Mouse (Mus musculus): Measurements from ENCODE around the gene Cbr2. TPM values are rescaled to one million over a fixed set of nuclear protein-coding genes. Genes with fewer than 3 reads are reported as not detected.

Cbr2 gene
- polyA plus RNA-seq, 1 experiment from 2014 or later, result 0.92 TPM

GRCm38 (mm10) chr11:120686650-120687272 lies 45.2 kb downstream of the Cbr2 start:
- Histone ChIP-seq H3K4me1 (replicated peaks; ENCODE audit: control insufficient read depth, insufficient read depth, low read length) (no peaks in the 10 kb centered on the region), H3K27me3 (replicated peaks; ENCODE audit: control insufficient read depth, insufficient read depth, low read length) (no peaks in the 10 kb centered on the region), H3K9ac (replicated peaks; ENCODE audit: low read depth, low read length) (no peak overlapping the region), H3K4me3 (replicated peaks; ENCODE audit: low read length) (no peak overlapping the region), H3K9me3 (ENCODE audit: control insufficient read depth, low read length) (no peaks in the 10 kb centered on the region), H3K27ac (ENCODE audit: low read length) (no peak overlapping the region), H3K36me3 (ENCODE audit: control insufficient read depth, insufficient read depth) (peaks cover 16% of the 10 kb centered on the region; the same call in 1 of the 2 replicates), H3K4me2 (ENCODE audit: low read length) (no peak overlapping the region)
- no peak for ATAC-seq
- WGBS, result 74% methylated on average over 20 of the region's 20 CpGs

- no peak overlapping the region for H3K4me3 ChIP-seq (replicated peaks; ENCODE audit: low read length)
- no peaks in the 10 kb centered on the region for H3K4me1 ChIP-seq (replicated peaks; ENCODE audit: control insufficient read depth, insufficient read depth, low read length)
- no peak overlapping the region for H3K27ac ChIP-seq (ENCODE audit: low read length)
- no peaks in the 10 kb centered on the region for H3K9me3 ChIP-seq (ENCODE audit: control insufficient read depth, low read length)
- ATAC-seq, result no peak
- no peak overlapping the region for H3K9ac ChIP-seq (replicated peaks; ENCODE audit: low read depth, low read length)
- peaks cover 19% of the 10 kb centered on the region; the same call in 1 of the 2 replicates for H3K36me3 ChIP-seq (ENCODE audit: control insufficient read depth, insufficient read depth)
- no peak overlapping the region for H3K4me2 ChIP-seq (ENCODE audit: low read length)
- WGBS, result 85% methylated on average over 2 of the region's 2 CpGs
- no peaks in the 10 kb centered on the region for H3K27me3 ChIP-seq (replicated peaks; ENCODE audit: control insufficient read depth, insufficient read depth, low read length)
Measured at GRCm38 (mm10) chr11:120684660-120685059, 47.3 kb downstream of the Cbr2 start.

GRCm38 (mm10) chr11:120684086-120684485 lies 47.8 kb downstream of the Cbr2 start:
- Histone ChIP-seq H3K27me3 (replicated peaks; ENCODE audit: control insufficient read depth, insufficient read depth, low read length) (no peaks in the 10 kb centered on the region), H3K9me3 (ENCODE audit: control insufficient read depth, low read length) (no peaks in the 10 kb centered on the region), H3K27ac (ENCODE audit: low read length) (no peak overlapping the region), H3K4me3 (replicated peaks; ENCODE audit: low read length) (no peak overlapping the region), H3K36me3 (ENCODE audit: control insufficient read depth, insufficient read depth) (peaks cover 16% of the 10 kb centered on the region; the same call in 1 of the 2 replicates), H3K4me2 (ENCODE audit: low read length) (no peak overlapping the region), H3K4me1 (replicated peaks; ENCODE audit: control insufficient read depth, insufficient read depth, low read length) (no peaks in the 10 kb centered on the region), H3K9ac (replicated peaks; ENCODE audit: low read depth, low read length) (no peak overlapping the region; the same call in 1 of the 2 replicates)
- ATAC-seq, result no peak
- WGBS, result 91% methylated on average over 2 of the region's 2 CpGs

- no peak for ATAC-seq
- Histone ChIP-seq H3K9ac (replicated peaks; ENCODE audit: low read depth, low read length) (no peak overlapping the region; the same call in 1 of the 2 replicates), H3K27ac (ENCODE audit: low read length) (no peak overlapping the region), H3K4me3 (replicated peaks; ENCODE audit: low read length) (no peak overlapping the region), H3K4me2 (ENCODE audit: low read length) (no peak overlapping the region), H3K9me3 (ENCODE audit: control insufficient read depth, low read length) (no peaks in the 10 kb centered on the region), H3K27me3 (replicated peaks; ENCODE audit: control insufficient read depth, insufficient read depth, low read length) (no peaks in the 10 kb centered on the region), H3K36me3 (ENCODE audit: control insufficient read depth, insufficient read depth) (peaks cover 13% of the 10 kb centered on the region; the same call in 1 of the 2 replicates), H3K4me1 (replicated peaks; ENCODE audit: control insufficient read depth, insufficient read depth, low read length) (no peaks in the 10 kb centered on the region)
- WGBS, result 90% methylated on average over 3 of the region's 3 CpGs
Measured at GRCm38 (mm10) chr11:120683536-120683935, 48.4 kb downstream of the Cbr2 start.

GRCm38 (mm10) chr11:120682683-120683082 lies 49.2 kb downstream of the Cbr2 start:
- peaks cover 14% of the 10 kb centered on the region; the same call in 1 of the 2 replicates for H3K36me3 ChIP-seq (ENCODE audit: control insufficient read depth, insufficient read depth)
- WGBS, result 96% methylated on average over 5 of the region's 5 CpGs
- no peak for ATAC-seq

GRCm38 (mm10) chr11:120679909-120680308 lies 52.0 kb downstream of the Cbr2 start:
- H3K4me1 ChIP-seq (replicated peaks; ENCODE audit: control insufficient read depth, insufficient read depth, low read length), result no peaks in the 10 kb centered on the region; the same call in 1 of the 2 replicates
- no peak overlapping the region for H3K4me2 ChIP-seq (ENCODE audit: low read length)
- no peak overlapping the region for H3K27ac ChIP-seq (ENCODE audit: low read length)
- peaks cover 16% of the 10 kb centered on the region; the same call in 1 of the 2 replicates for H3K36me3 ChIP-seq (ENCODE audit: control insufficient read depth, insufficient read depth)
- no peak overlapping the region for H3K9ac ChIP-seq (replicated peaks; ENCODE audit: low read depth, low read length)
- H3K9me3 ChIP-seq (ENCODE audit: control insufficient read depth, low read length), result no peaks in the 10 kb centered on the region
- ATAC-seq, result no peak
- 83% methylated on average over 3 of the region's 3 CpGs for WGBS
- no peaks in the 10 kb centered on the region for H3K27me3 ChIP-seq (replicated peaks; ENCODE audit: control insufficient read depth, insufficient read depth, low read length)
- no peak overlapping the region for H3K4me3 ChIP-seq (replicated peaks; ENCODE audit: low read length)

More at GRCm38 (mm10) chr11:120682683-120683082, 49.2 kb downstream of the Cbr2 start:
- no peaks in the 10 kb centered on the region for H3K9me3 ChIP-seq (ENCODE audit: control insufficient read depth, low read length)
- H3K4me2 ChIP-seq (ENCODE audit: low read length), result no peak overlapping the region
- no peaks in the 10 kb centered on the region for H3K4me1 ChIP-seq (replicated peaks; ENCODE audit: control insufficient read depth, insufficient read depth, low read length)
- no peak overlapping the region for H3K27ac ChIP-seq (ENCODE audit: low read length)
- H3K4me3 ChIP-seq (replicated peaks; ENCODE audit: low read length), result no peak overlapping the region
- no peak overlapping the region for H3K9ac ChIP-seq (replicated peaks; ENCODE audit: low read depth, low read length)
- no peaks in the 10 kb centered on the region for H3K27me3 ChIP-seq (replicated peaks; ENCODE audit: control insufficient read depth, insufficient read depth, low read length)

Other genes starting within 250 kb of the Cbr2 start
- gene Mrpl12, start 247.5 kb downstream of the Cbr2 start, polyA plus RNA-seq (2015; fragmentation: Nextera tagmentation; extraction: Ambion mirVana), result 107 and 119 TPM in 2 replicates
- 26.5 and 29.5 TPM in 2 replicates for gene Slc25a10, start 240.3 kb downstream of the Cbr2 start, polyA plus RNA-seq (2015; fragmentation: Nextera tagmentation; extraction: Ambion mirVana)
- gene Gcgr, start 201.4 kb downstream of the Cbr2 start, polyA plus RNA-seq (2015; fragmentation: Nextera tagmentation; extraction: Ambion mirVana), result 0.43 TPM in 1 of 2 replicates, not detected in the other
- gene Mcrip1, start 182.4 kb downstream of the Cbr2 start, polyA plus RNA-seq (2015; fragmentation: Nextera tagmentation; extraction: Ambion mirVana), result 222 and 241 TPM in 2 replicates
- gene Ppp1r27, start 181.0 kb downstream of the Cbr2 start, polyA plus RNA-seq (2015; fragmentation: Nextera tagmentation; extraction: Ambion mirVana), result not detected in 2 replicates
- 238 and 265 TPM in 2 replicates for gene P4hb, start 158.9 kb downstream of the Cbr2 start, polyA plus RNA-seq (2015; fragmentation: Nextera tagmentation; extraction: Ambion mirVana)
- gene Arhgdia, start 150.5 kb downstream of the Cbr2 start, polyA plus RNA-seq (2015; fragmentation: Nextera tagmentation; extraction: Ambion mirVana), result 477 and 485 TPM in 2 replicates
- gene Alyref, start 133.7 kb downstream of the Cbr2 start, polyA plus RNA-seq (2015; fragmentation: Nextera tagmentation; extraction: Ambion mirVana), result 287 and 320 TPM in 2 replicates
- 178 and 192 TPM in 2 replicates for gene Anapc11, start 133.7 kb downstream of the Cbr2 start, polyA plus RNA-seq (2015; fragmentation: Nextera tagmentation; extraction: Ambion mirVana)
- not detected in 2 replicates for gene Npb, start 123.6 kb downstream of the Cbr2 start, polyA plus RNA-seq (2015; fragmentation: Nextera tagmentation; extraction: Ambion mirVana)
- gene Pcyt2, start 114.2 kb downstream of the Cbr2 start, polyA plus RNA-seq (2015; fragmentation: Nextera tagmentation; extraction: Ambion mirVana), result 175 and 234 TPM in 2 replicates
- gene Sirt7, start 106.9 kb downstream of the Cbr2 start, polyA plus RNA-seq (2015; fragmentation: Nextera tagmentation; extraction: Ambion mirVana), result 50.2 and 50.6 TPM in 2 replicates
- gene Mafg, start 98.5 kb downstream of the Cbr2 start, polyA plus RNA-seq (2015; fragmentation: Nextera tagmentation; extraction: Ambion mirVana), result 39.9 and 40.1 TPM in 2 replicates
- gene Pycr1, start 88.3 kb downstream of the Cbr2 start, polyA plus RNA-seq (2015; fragmentation: Nextera tagmentation; extraction: Ambion mirVana), result 34.9 and 36.5 TPM in 2 replicates
- 0.75 TPM in 1 of 2 replicates, not detected in the other for gene Myadml2, start 84.0 kb downstream of the Cbr2 start, polyA plus RNA-seq (2015; fragmentation: Nextera tagmentation; extraction: Ambion mirVana)
- 0.67 and 0.77 TPM in 2 replicates for gene Notum, start 70.9 kb downstream of the Cbr2 start, polyA plus RNA-seq (2015; fragmentation: Nextera tagmentation; extraction: Ambion mirVana)
- gene Aspscr1, start 59.1 kb downstream of the Cbr2 start, polyA plus RNA-seq (2015; fragmentation: Nextera tagmentation; extraction: Ambion mirVana), result 132 and 158 TPM in 2 replicates
- gene Cenpx, start 18.4 kb downstream of the Cbr2 start, polyA plus RNA-seq (2015; fragmentation: Nextera tagmentation; extraction: Ambion mirVana), result 82.8 and 95.0 TPM in 2 replicates
- gene Lrrc45, start 18.2 kb downstream of the Cbr2 start, polyA plus RNA-seq (2015; fragmentation: Nextera tagmentation; extraction: Ambion mirVana), result 91.0 and 118 TPM in 2 replicates
- gene Rac3, start 10.6 kb downstream of the Cbr2 start, polyA plus RNA-seq (2015; fragmentation: Nextera tagmentation; extraction: Ambion mirVana), result 251 and 347 TPM in 2 replicates
- gene Dcxr, start 4.8 kb downstream of the Cbr2 start, polyA plus RNA-seq (2015; fragmentation: Nextera tagmentation; extraction: Ambion mirVana), result 7.6 TPM in 2 replicates
- gene Hmga1b, start 30.7 kb upstream of the Cbr2 start, polyA plus RNA-seq (2015; fragmentation: Nextera tagmentation; extraction: Ambion mirVana), result 1.7 and 2.2 TPM in 2 replicates
- 95.2 and 119 TPM in 2 replicates for gene Rfng, start 52.1 kb upstream of the Cbr2 start, polyA plus RNA-seq (2015; fragmentation: Nextera tagmentation; extraction: Ambion mirVana)
- gene Gps1, start 52.2 kb upstream of the Cbr2 start, polyA plus RNA-seq (2015; fragmentation: Nextera tagmentation; extraction: Ambion mirVana), result 287 and 305 TPM in 2 replicates
- 53.4 and 56.9 TPM in 2 replicates for gene Dus1l, start 64.3 kb upstream of the Cbr2 start, polyA plus RNA-seq (2015; fragmentation: Nextera tagmentation; extraction: Ambion mirVana)
- gene Fasn, start 92.4 kb upstream of the Cbr2 start, polyA plus RNA-seq (2015; fragmentation: Nextera tagmentation; extraction: Ambion mirVana), result 92.0 and 97.4 TPM in 2 replicates
- 7.3 and 8.8 TPM in 2 replicates for gene Ccdc57, start 200.8 kb upstream of the Cbr2 start, polyA plus RNA-seq (2015; fragmentation: Nextera tagmentation; extraction: Ambion mirVana)
- 7.7 and 9.5 TPM in 2 replicates for gene Slc16a3, start 216.4 kb upstream of the Cbr2 start, polyA plus RNA-seq (2015; fragmentation: Nextera tagmentation; extraction: Ambion mirVana)

Data from forebrain, embryonic 16.5 days (tissue).